Mouse (Mus musculus) small intestine, adult 2 months (tissue): ENCODE results near the gene Lrrc41.

Source experiments
- CTCF ChIP-seq: fragments of 200-500 bp; IDR thresholded peaks from 2 replicates; pipeline ENCODE4 v1.5.1; 2012; ENCODE audit warnings: low read depth, mild to moderate bottlenecking, control low read depth, inconsistent platforms, low read length, moderate library complexity, mixed read lengths; ENCODE audit not compliant: insufficient replicate concordance, insufficient read length; ENCODE audit errors: extremely low read depth
- POLR2A ChIP-seq: fragments of 200-500 bp; IDR thresholded peaks from 2 replicates; pipeline ENCODE4 v1.6.1; 2012; ENCODE audit warnings: low read depth, mild to moderate bottlenecking, control low read depth, inconsistent platforms, low read length, moderate library complexity

DNA sequence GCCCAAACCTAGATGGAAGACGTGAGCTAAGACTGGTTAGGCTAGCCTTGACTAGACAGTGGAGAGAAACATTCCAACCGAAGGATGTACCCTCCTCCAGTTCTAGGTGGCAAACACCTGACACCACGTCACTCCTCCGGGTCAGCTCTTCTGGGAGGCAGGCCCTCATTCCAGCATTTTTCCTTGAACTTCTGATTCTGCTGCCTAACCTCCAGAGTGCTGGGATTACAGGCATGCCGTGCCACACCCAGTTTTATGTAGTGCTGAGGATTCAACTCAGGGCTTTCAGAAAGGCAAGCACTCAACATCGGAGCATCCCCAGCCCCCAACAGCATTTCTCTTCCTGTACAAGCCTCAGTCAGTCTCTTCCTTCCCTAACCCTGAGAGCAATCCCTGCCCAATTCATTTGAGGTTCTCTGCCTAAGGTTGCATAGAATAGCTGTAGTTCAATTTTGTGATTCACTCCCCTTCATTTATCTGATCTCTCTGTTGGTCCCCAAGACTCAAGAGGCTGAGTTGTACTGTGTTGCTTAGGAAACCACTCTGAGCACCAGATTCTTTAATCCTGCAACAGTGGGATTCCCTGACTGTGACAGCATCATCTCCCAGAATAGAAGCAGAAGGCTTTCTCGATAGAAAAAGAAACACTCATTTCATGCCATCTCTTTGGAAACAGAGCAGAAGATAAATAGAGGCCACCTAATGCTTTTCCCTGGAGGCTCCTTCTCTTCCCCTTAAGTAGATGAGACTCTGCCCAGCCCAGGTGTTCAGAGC lies 65.9 kb downstream of the Lrrc41 start:
- TF ChIP-seq CTCF = no peak
- TF ChIP-seq POLR2A = no peak
